Mouse (Mus musculus) adrenal gland, adult 8-10 months (tissue): ENCODE results near the gene Cwh43. TPM values are rescaled to one million over a fixed set of nuclear protein-coding genes. Genes with fewer than 3 reads are reported as not detected.
A peak's percentile ranks its signal among the peaks of the same experiment; 100 is the strongest.
"Not testable (repeated sequence)": the region's sequence is repeated elsewhere in the genome, so short reads cannot be mapped to it uniquely, and the experiment has no call there.

Source experiments
- DNase-seq: peaks from one replicate; pipeline ENCODE4 v3.0.0; 2022
- total RNA-seq, 4 experiments: library from RNA; stranded (reverse); gene quantifications; 2 replicates each; pipeline ENCODE4 v1.2.4; 2022

Gene Cwh43
- total RNA-seq, 4 experiments from 2014 or later = not detected

DNA sequence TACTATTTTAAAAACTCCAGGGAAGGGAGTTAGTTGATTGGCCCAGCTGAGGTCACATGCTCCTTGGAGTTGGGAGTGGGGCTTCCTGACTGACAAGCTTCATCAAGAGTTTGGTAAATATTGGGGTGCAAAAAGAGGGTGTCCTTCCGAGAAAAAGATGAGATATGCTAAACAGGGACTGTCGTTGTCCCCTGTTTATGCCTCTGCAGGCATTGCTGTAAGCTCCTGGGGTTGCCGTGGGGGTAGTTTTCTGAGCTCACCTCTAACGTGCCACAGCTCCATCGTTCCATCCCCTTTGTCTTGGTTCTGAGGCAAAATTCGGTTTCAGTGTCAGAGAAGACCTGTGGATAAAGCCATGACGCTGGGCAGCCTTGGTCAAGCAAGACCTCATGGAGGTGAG is 74.8 kb downstream of the Cwh43 start, which contains the start of gene Dcun1d4:
Dcun1d4 (plus strand) TSS at position 301 of the 400 bp plus-strand sequence.
- no peak for DNase-seq

- no peak for DNase-seq
These were observed 75.5 kb downstream of the Cwh43 start for GRCm38 (mm10) chr5:73481401-73481800.

- DNase-seq = not testable (repeated sequence)
These were observed 76.5 kb downstream of the Cwh43 start for GRCm38 (mm10) chr5:73482381-73482780.

DNA sequence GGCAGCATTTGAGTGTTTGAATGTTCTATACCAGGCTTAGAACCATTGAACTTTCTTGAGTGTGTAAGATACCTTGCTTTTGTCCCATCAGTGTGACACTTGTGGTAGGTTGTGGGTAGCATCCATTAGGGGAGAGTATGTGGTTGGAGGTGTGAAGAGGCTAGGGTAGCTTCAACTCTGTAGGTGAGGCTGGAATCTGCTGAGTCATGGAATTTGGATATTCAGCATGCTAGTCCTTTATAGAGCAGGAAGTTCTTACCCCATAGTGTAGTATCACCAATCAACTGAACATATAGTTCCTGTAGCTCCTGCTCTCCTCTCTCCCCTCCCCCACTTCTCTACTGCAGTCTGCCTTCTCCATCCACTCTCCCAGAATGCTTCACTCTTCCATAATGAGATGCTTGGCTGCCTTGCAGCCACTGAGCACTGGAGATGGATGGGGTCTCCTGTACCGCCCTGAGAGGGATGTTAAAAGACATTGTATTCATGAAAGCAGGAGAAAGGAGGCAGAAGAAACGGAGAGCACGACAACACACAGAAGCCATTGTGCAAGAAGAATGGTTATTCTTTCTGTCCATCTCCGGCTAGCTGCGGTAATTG is 78.2 kb downstream of the Cwh43 start:
- DNase-seq = no peak

GRCm38 (mm10) chr5:73486451-73486850 is 80.6 kb downstream of the Cwh43 start:
- no peak for DNase-seq

- DNase-seq = no peak
These were observed 84.0 kb downstream of the Cwh43 start for GRCm38 (mm10) chr5:73489915-73490314.

DNA sequence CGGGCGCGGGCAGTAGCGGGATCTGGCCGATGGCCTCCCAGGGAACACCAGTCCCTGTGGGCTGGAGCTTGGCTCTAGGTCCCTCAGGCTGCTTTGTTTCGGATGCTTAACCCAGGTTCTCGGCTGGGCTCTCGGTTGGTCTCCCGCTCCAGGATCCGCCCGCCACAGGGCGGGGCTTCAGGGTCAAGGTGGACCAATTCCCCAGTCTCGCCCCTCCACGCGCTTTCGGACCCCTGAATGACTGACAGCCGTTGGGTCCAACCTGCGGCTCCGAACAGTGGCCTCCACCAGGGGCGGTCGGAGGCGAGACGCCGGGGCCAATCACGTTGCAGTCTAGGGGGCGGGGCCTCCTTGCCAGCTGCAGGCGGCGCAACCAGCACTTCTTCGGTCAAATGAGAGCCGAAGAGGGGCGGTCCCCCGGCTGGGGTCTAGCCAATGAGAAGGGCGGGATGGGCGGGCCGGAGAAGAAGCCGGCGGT is 84.8 kb downstream of the Cwh43 start:
- peak; percentile 100 for DNase-seq

DNA sequence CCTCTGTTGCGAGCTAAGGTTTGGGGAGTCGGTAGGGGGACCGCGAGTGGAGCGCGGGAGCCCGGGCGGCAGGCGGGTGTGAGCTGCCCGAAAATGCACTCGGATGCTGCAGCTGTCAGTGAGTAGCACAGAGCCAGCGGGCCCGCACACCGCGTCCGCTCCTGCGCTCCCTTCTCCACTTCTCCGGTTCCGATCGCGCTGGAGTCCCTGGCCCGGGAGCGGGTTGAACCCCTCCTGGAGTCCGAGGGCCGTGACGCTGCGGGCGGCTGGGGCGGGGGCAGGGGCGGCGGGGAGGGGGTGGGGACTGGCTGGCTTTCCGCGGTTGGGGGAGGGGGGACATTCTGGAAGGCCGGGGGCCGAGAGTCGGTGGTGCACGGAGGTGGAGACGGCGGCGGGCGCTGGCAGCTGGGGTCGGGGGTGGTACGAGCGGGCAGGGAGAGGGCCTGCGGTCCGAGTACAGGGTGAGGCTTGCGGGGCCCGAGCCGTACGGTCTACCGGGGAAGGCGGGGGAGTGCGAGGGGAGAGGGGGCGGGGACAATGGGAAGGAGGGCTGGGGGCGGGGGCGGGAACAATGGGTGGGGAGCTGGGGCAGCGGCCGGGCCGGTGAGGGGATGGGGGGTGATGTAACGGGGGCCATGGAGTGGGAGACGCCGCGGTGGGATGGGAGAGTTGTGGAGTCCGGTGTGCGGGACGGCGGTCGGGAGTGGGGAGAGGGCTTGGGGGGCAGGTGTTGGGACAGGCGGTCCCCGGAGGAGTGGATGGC is 85.4 kb downstream of the Cwh43 start:
- DNase-seq = no peak

DNA sequence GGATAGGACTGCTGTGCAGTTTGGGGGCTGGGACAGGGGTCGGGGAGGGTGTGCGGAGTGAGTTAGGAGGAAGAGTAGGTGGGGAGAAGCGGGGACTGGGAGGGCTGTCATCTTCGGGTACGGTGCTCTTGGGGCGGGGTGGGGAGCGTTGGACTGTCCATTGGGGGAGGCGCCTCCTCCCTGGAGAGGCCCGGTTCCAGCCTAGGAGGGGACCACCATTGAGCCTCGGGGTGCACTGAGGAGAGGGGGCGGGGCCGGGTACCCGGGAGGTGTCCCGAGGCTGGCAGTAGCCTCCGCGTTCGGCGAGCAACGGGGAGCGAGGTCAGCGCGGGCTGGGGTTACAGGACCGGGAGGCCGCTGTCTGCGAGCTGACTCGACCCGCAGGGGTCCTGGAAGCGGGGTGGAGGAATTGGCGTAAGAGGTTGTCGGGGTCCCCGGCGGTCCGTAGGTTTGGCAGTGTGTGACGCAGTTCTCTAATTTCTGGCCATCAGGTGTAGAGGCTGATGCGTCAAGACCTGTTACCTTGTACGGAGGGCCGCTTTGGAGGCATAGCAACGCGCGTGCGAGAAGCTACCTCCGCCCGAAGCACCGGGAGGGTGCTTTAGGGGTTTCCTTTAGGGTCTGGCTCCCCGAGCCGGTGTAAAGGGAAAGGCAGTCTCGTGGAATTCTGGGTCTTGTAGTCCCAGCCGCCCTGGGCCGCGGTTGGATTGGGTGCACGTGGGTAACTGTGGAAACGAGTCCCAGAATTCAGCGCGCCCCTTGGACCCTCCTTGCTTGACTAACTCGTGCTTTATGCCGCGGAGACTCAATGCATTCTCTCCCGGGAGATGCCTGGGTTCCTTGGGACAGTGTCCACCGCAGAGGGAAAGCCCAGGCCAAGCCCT is 86.2 kb downstream of the Cwh43 start:
- peak; percentile 87 for DNase-seq

DNA sequence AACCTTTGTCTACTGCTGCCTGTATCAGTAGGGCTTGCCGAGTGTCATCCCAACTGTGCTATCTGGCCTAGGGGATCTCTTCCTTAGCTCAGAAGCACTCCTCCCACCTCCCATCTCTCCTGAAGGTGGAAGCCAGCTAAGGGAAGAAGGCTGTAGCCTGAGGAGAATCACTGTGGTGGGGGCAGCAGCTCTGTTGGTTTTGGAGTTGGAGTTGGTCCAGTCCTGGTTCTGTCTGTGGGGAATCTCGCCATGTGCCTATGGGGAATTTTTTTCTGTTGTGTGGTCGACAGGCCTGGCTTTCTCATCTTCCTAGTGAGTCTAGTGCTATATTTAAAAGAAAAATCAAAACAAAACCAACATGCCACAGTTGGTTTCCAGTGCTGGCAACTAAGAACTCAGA is 91.5 kb downstream of the Cwh43 start:
- no peak for DNase-seq

GRCm38 (mm10) chr5:73498559-73498958 is 92.7 kb downstream of the Cwh43 start:
- DNase-seq = no peak

DNA sequence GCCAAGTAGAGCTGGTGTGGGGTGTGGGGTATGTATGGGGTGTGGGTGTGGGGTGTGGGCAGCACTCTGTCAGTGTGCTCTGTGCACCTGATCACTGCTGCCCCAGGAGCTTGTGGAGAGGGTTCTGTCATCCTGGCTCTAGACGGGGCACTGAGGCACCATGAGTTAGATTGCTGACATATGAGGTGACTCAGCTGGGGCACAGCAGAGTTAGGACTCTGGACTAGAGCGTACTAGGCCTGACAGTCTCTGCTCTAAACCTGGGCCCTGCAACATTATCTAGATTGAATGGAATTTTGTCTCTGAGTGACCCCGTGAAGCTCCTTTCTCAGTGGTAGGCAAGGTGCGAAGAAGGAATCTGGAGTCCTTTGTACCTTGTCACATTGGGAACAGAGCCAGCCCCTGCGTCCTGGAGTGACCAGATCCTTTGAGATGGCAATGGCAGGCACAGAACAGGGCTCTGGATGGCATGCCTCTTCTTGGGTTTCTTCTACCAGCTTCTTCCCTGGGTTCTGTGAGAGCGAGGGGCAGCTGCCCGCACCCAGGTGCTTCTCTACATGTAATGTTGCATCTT is 95.1 kb downstream of the Cwh43 start:
- no peak for DNase-seq

DNA sequence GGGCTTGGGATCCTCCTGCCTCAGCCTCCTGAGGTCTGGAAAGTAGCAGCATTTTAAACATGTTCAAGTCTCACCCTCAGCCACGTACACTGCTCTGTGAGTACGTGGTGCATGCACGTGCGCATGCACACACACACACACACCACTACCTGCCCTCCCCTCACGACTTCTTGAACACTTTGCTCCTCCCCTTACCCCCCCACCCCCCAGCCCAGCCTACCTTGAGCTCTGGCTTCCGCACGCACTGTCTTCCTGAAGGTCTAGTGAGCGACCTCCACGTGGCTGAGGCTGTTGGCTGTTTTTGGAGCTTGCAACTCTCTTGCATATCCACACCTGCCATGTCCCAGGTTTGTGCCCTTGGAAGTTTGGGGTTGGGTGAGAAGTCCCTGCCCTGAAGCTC is 96.5 kb downstream of the Cwh43 start:
- DNase-seq = no peak

Other genes with a start within 250 kb of the Cwh43 start
- gene Fryl, start 149.5 kb upstream of the Cwh43 start, total RNA-seq = 10 to 100 TPM; 39.3 to 67.3 (median 51.1) TPM
- gene Ociad1, start 113.3 kb upstream of the Cwh43 start, total RNA-seq = 100 to 1,000 TPM; 234 to 288 (median 240) TPM
- gene Ociad2, start 65.0 kb upstream of the Cwh43 start, total RNA-seq = 10 to 100 TPM; 25.6 to 40.4 (median 38.7) TPM
- 10 to 100 TPM; 35.7 to 57.0 (median 46.4) TPM for gene Dcun1d4, start 74.9 kb downstream of the Cwh43 start, total RNA-seq
- gene Lrrc66, start 226.5 kb downstream of the Cwh43 start, total RNA-seq = not detected
- 10 to 100 TPM; 23.3 to 30.5 (median 24.9) TPM for gene Sgcb, start 241.7 kb downstream of the Cwh43 start, total RNA-seq
- not detected for gene Spata18, start 245.3 kb downstream of the Cwh43 start, total RNA-seq